Mouse (Mus musculus) kidney, adult 11 months (tissue): ENCODE results near the gene Gltpd2.

Source experiments
- DNase-seq: peaks from one replicate; pipeline ENCODE4 v3.0.0; 2022

Gene Gltpd2

GRCm38 (mm10) chr11:70566586-70566985 lies 47.6 kb downstream of the Gltpd2 start:
- no peak for DNase-seq
